Mouse (Mus musculus) liver, embryonic 14.5 days (tissue): ENCODE measurements around the gene Olfr360. TPM values are rescaled to one million over a fixed set of nuclear protein-coding genes. Genes with fewer than 3 reads are reported as not detected.
"Not testable (repeated sequence)": the region's sequence is repeated elsewhere in the genome, so short reads cannot be mapped to it uniquely, and the experiment has no call there.

ENCODE experiments used
- ATAC-seq: fragments of 200-750 bp; cut with Nextera tagmentation; 2 replicates; pipeline ENCODE4 v1.8.0; 2017; ENCODE audit warnings: moderate number of reproducible peaks, mild to moderate bottlenecking, moderate library complexity; ENCODE audit not compliant: insufficient read depth
- DNase-seq, 3 experiments: peaks; one replicate each; pipeline ENCODE4 v3.0.0-alpha.2; 2012 to 2013; ENCODE audit warnings: low read depth in 3 of 3, low spot score in 3 of 3
- H3K27ac ChIP-seq: fragments of 300-500 bp; sonication (generic); 2 replicates; pipeline ENCODE4 v1.5.1; 2014; ENCODE audit warnings: moderate library complexity, mild to moderate bottlenecking, control low read depth, inconsistent platforms
- H3K27me3 ChIP-seq: fragments of 300-500 bp; sonication (generic); 2 replicates; pipeline ENCODE4 v1.6.1; 2014; ENCODE audit warnings: mild to moderate bottlenecking, low read length, moderate library complexity; ENCODE audit not compliant: control insufficient read depth, insufficient read depth
- H3K36me3 ChIP-seq: fragments of 300-500 bp; sonication (generic); replicated peaks from 2 replicates; pipeline ENCODE4 v1.6.1; 2014; ENCODE audit warnings: low read depth; ENCODE audit not compliant: control insufficient read depth, insufficient read depth
- H3K4me1 ChIP-seq, 2 experiments: fragments of 200-500 bp in 1 of 2; fragments of 300-500 bp in 1 of 2; sonication (generic) in 1 of 2; replicated peaks; 2 replicates each; pipeline ENCODE4 v1.6.1; 2012 to 2014; ENCODE audit warnings: antibody characterized with exemption in 1 of 2, inconsistent platforms in 1 of 2, low read length in 1 of 2; ENCODE audit not compliant: control insufficient read depth in 2 of 2, insufficient read depth in 2 of 2
- H3K4me2 ChIP-seq: fragments of 300-500 bp; sonication (generic); 2 replicates; pipeline ENCODE4 v1.6.1; 2014; ENCODE audit warnings: low read depth, mild to moderate bottlenecking, control low read depth, moderate library complexity
- H3K4me3 ChIP-seq, 2 experiments: fragments of 200-500 bp in 1 of 2; fragments of 300-500 bp in 1 of 2; sonication (generic) in 1 of 2; 2 replicates each; pipeline ENCODE4 v1.5.1; 2012 to 2014; ENCODE audit warnings: low read depth in 2 of 2, low read length in 2 of 2, mild to moderate bottlenecking in 2 of 2, control low read depth in 1 of 2, inconsistent platforms in 1 of 2, moderate library complexity in 1 of 2; ENCODE audit not compliant: insufficient read depth in 1 of 2
- H3K9ac ChIP-seq: fragments of 300-500 bp; sonication (generic); replicated peaks from 2 replicates; pipeline ENCODE4 v1.6.1; 2014; ENCODE audit warnings: mild to moderate bottlenecking, control low read depth, moderate library complexity
- H3K9me3 ChIP-seq: fragments of 300-500 bp; sonication (generic); 2 replicates; pipeline ENCODE4 v1.6.1; 2016; ENCODE audit warnings: low read length, mixed read lengths; ENCODE audit not compliant: control insufficient read depth
- CTCF ChIP-seq: IDR thresholded peaks from 2 replicates; pipeline ENCODE4 v1.5.1; 2016; ENCODE audit warnings: antibody characterized with exemption, low read depth, control low read depth
- EP300 ChIP-seq: IDR thresholded peaks from 2 replicates; pipeline ENCODE4 v1.6.1; 2016; ENCODE audit warnings: antibody characterized with exemption, low read depth
- WGBS: fragments of 180-500 bp; shearing (Covaris S2); extraction: QIAGEN DNeasy Blood & Tissue Kit; methylation state at CpG from one replicate; pipeline ENCODE4 v1.1.7; 2014; ENCODE audit not compliant: insufficient replicate concordance; 5-methylcytosine and 5-hydroxymethylcytosine counted together
- polyA plus RNA-seq, 2 experiments: library from polyadenylated mRNA; depleted of rRNA in 1 of 2; stranded (reverse) in 1 of 2; unstranded in 1 of 2; fragments of >200 nt; fragmentation: Nextera tagmentation in 1 of 2; extraction: Ambion mirVana in 1 of 2; gene quantifications; 2 replicates each; pipeline versions ENCODE4 v1.2.1 to v1.2.3; 2012 to 2014

Olfr360 gene
- polyA plus RNA-seq (2012; rRNA removed) (not detected in 2 replicates), polyA plus RNA-seq (2014; fragmentation: Nextera tagmentation; extraction: Ambion mirVana) (not detected in 2 replicates)

- DNase-seq (no peak), ATAC-seq (no peak)
- TF ChIP-seq EP300 = no peak
- no peak for TF ChIP-seq CTCF
- H3K9ac ChIP-seq = no peak within 1 kb of the TSS
- no peaks in the 10 kb centered on the region for H3K36me3 ChIP-seq
- H3K4me1 ChIP-seq = no peaks in the 10 kb centered on the region
- no peak within 1 kb of the TSS for H3K27ac ChIP-seq
- no peaks in the 10 kb centered on the region for H3K27me3 ChIP-seq
- no peak within 1 kb of the TSS for H3K4me3 ChIP-seq
- no peaks in the 10 kb centered on the region for H3K9me3 ChIP-seq
- H3K4me2 ChIP-seq = no peak within 1 kb of the TSS
Measured at GRCm38 (mm10) chr2:37065446-37065845, at the start of gene Olfr360. Gene Olfr360, plus strand, starts transcription at chr2:37065746.

GRCm38 (mm10) chr2:37089190-37089589, 23.6 kb downstream of the Olfr360 start, which contains the start of gene Olfr361:
Gene Olfr361, minus strand, starts transcription at chr2:37089290.
- H3K4me2 ChIP-seq, H3K4me3 ChIP-seq, H3K36me3 ChIP-seq, H3K27ac ChIP-seq, H3K9me3 ChIP-seq, DNase-seq, ATAC-seq, H3K4me1 ChIP-seq, H3K9ac ChIP-seq, H3K27me3 ChIP-seq: not testable (repeated sequence)
- WGBS = 33% methylated on average over 1 of the region's 1 CpGs

GRCm38 (mm10) chr2:37117810-37118209, 52.3 kb downstream of the Olfr360 start, which contains the start of gene Olfr362:
Gene Olfr362, minus strand, starts transcription at chr2:37117910.
- WGBS = 59% methylated on average over 1 of the region's 1 CpGs
- no peak within 1 kb of the TSS for H3K4me2 ChIP-seq

More at GRCm38 (mm10) chr2:37117810-37118209, 52.3 kb downstream of the Olfr360 start, which contains the start of gene Olfr362:
- Histone ChIP-seq H3K36me3 (no peaks in the 10 kb centered on the region), H3K27ac (no peak within 1 kb of the TSS), H3K9me3 (no peaks in the 10 kb centered on the region), H3K4me1 (no peaks in the 10 kb centered on the region), H3K4me3 (no peak within 1 kb of the TSS), H3K27me3 (no peaks in the 10 kb centered on the region), H3K9ac (no peak within 1 kb of the TSS)
- ATAC-seq (no peak), DNase-seq (no peak)
- TF ChIP-seq EP300 = no peak
- no peak for TF ChIP-seq CTCF

Other genes starting within 250 kb of the Olfr360 start
- not detected in 2 replicates for gene Olfr3, start 248.7 kb upstream of the Olfr360 start, polyA plus RNA-seq (2012; rRNA removed)
- gene Olfr3, start 248.7 kb upstream of the Olfr360 start, polyA plus RNA-seq (2014; fragmentation: Nextera tagmentation; extraction: Ambion mirVana) = not detected in 2 replicates
- not detected in 2 replicates for gene Olfr350, start 219.4 kb upstream of the Olfr360 start, polyA plus RNA-seq (2012; rRNA removed)
- gene Olfr350, start 219.4 kb upstream of the Olfr360 start, polyA plus RNA-seq (2014; fragmentation: Nextera tagmentation; extraction: Ambion mirVana) = not detected in 2 replicates
- not detected in 2 replicates for gene Olfr351, start 203.1 kb upstream of the Olfr360 start, polyA plus RNA-seq (2012; rRNA removed)
- gene Olfr351, start 203.1 kb upstream of the Olfr360 start, polyA plus RNA-seq (2014; fragmentation: Nextera tagmentation; extraction: Ambion mirVana) = not detected in 2 replicates
- not detected in 2 replicates for gene Olfr352, start 197.3 kb upstream of the Olfr360 start, polyA plus RNA-seq (2012; rRNA removed)
- not detected in 2 replicates for gene Olfr352, start 197.3 kb upstream of the Olfr360 start, polyA plus RNA-seq (2014; fragmentation: Nextera tagmentation; extraction: Ambion mirVana)
- gene Olfr353, start 172.8 kb upstream of the Olfr360 start, polyA plus RNA-seq (2012; rRNA removed) = not detected in 2 replicates
- gene Olfr353, start 172.8 kb upstream of the Olfr360 start, polyA plus RNA-seq (2014; fragmentation: Nextera tagmentation; extraction: Ambion mirVana) = not detected in 2 replicates
- gene Olfr354, start 160.1 kb upstream of the Olfr360 start, polyA plus RNA-seq (2012; rRNA removed) = not detected in 2 replicates
- gene Olfr354, start 160.1 kb upstream of the Olfr360 start, polyA plus RNA-seq (2014; fragmentation: Nextera tagmentation; extraction: Ambion mirVana) = not detected in 2 replicates
- not detected in 2 replicates for gene Olfr355, start 136.8 kb upstream of the Olfr360 start, polyA plus RNA-seq (2012; rRNA removed)
- gene Olfr355, start 136.8 kb upstream of the Olfr360 start, polyA plus RNA-seq (2014; fragmentation: Nextera tagmentation; extraction: Ambion mirVana) = not detected in 2 replicates
- not detected in 2 replicates for gene Olfr356, start 128.6 kb upstream of the Olfr360 start, polyA plus RNA-seq (2012; rRNA removed)
- not detected in 2 replicates for gene Olfr356, start 128.6 kb upstream of the Olfr360 start, polyA plus RNA-seq (2014; fragmentation: Nextera tagmentation; extraction: Ambion mirVana)
- not detected in 2 replicates for gene Olfr357, start 71.9 kb upstream of the Olfr360 start, polyA plus RNA-seq (2012; rRNA removed)
- not detected in 2 replicates for gene Olfr357, start 71.9 kb upstream of the Olfr360 start, polyA plus RNA-seq (2014; fragmentation: Nextera tagmentation; extraction: Ambion mirVana)
- not detected in 2 replicates for gene Olfr358, start 56.4 kb upstream of the Olfr360 start, polyA plus RNA-seq (2012; rRNA removed)
- gene Olfr358, start 56.4 kb upstream of the Olfr360 start, polyA plus RNA-seq (2014; fragmentation: Nextera tagmentation; extraction: Ambion mirVana) = not detected in 2 replicates
- gene Olfr361, start 23.5 kb downstream of the Olfr360 start, polyA plus RNA-seq (2012; rRNA removed) = not detected in 2 replicates
- not detected in 2 replicates for gene Olfr361, start 23.5 kb downstream of the Olfr360 start, polyA plus RNA-seq (2014; fragmentation: Nextera tagmentation; extraction: Ambion mirVana)
- gene Olfr362, start 52.2 kb downstream of the Olfr360 start, polyA plus RNA-seq (2012; rRNA removed) = not detected in 2 replicates
- not detected in 2 replicates for gene Olfr362, start 52.2 kb downstream of the Olfr360 start, polyA plus RNA-seq (2014; fragmentation: Nextera tagmentation; extraction: Ambion mirVana)
- gene Olfr364-ps1, start 73.6 kb downstream of the Olfr360 start, polyA plus RNA-seq (2012; rRNA removed) = not detected in 2 replicates
- not detected in 2 replicates for gene Olfr364-ps1, start 73.6 kb downstream of the Olfr360 start, polyA plus RNA-seq (2014; fragmentation: Nextera tagmentation; extraction: Ambion mirVana)
- not detected in 2 replicates for gene Olfr365, start 122.5 kb downstream of the Olfr360 start, polyA plus RNA-seq (2012; rRNA removed)
- gene Olfr365, start 122.5 kb downstream of the Olfr360 start, polyA plus RNA-seq (2014; fragmentation: Nextera tagmentation; extraction: Ambion mirVana) = not detected in 2 replicates
- gene Olfr366, start 145.8 kb downstream of the Olfr360 start, polyA plus RNA-seq (2012; rRNA removed) = not detected in 2 replicates
- not detected in 2 replicates for gene Olfr366, start 145.8 kb downstream of the Olfr360 start, polyA plus RNA-seq (2014; fragmentation: Nextera tagmentation; extraction: Ambion mirVana)